Mouse (Mus musculus) ES-Bruce4 (cell line): Measurements from ENCODE around the gene Dennd5b. TPM values are rescaled to one million over a fixed set of nuclear protein-coding genes. Genes with fewer than 3 reads are reported as not detected.

Source experiments
- H3K27ac ChIP-seq: 2 replicates; pipeline ENCODE4 v1.5.1; 2012; ENCODE audit warnings: low read length, inconsistent platforms; ENCODE audit not compliant: insufficient read depth
- H3K27me3 ChIP-seq: 2 replicates; pipeline ENCODE4 v1.6.1; 2012; ENCODE audit warnings: mild to moderate bottlenecking, low read length, inconsistent platforms; ENCODE audit not compliant: control insufficient read depth, poor library complexity, insufficient read depth, severe bottlenecking
- H3K36me3 ChIP-seq: 2 replicates; pipeline ENCODE4 v1.6.1; 2012; ENCODE audit warnings: inconsistent platforms, mild to moderate bottlenecking, low read length, moderate library complexity; ENCODE audit not compliant: control insufficient read depth, poor library complexity, insufficient read depth, severe bottlenecking
- H3K4me1 ChIP-seq: one replicate; pipeline ENCODE4 v1.8.1; 2011; ENCODE audit warnings: low read length; ENCODE audit not compliant: control insufficient read depth, insufficient read depth
- H3K4me3 ChIP-seq: 2 replicates; pipeline ENCODE4 v1.5.1; 2011; ENCODE audit warnings: low read depth, mild to moderate bottlenecking, low read length
- H3K9ac ChIP-seq: 2 replicates; pipeline ENCODE4 v1.6.1; 2012; ENCODE audit warnings: low read depth, mild to moderate bottlenecking, inconsistent platforms; ENCODE audit not compliant: poor library complexity, severe bottlenecking
- H3K9me3 ChIP-seq: replicated peaks from 2 replicates; pipeline ENCODE4 v1.6.1; 2012; ENCODE audit warnings: mild to moderate bottlenecking, low read length, inconsistent platforms; ENCODE audit not compliant: control insufficient read depth, poor library complexity, insufficient read depth, severe bottlenecking
- CTCF ChIP-seq: IDR thresholded peaks from one replicate; pipeline ENCODE4 v1.8.1; 2011; ENCODE audit warnings: low read depth, low read length
- EP300 ChIP-seq: IDR thresholded peaks from 2 replicates; pipeline ENCODE4 v1.6.1; 2011; ENCODE audit warnings: low read depth, low read length; ENCODE audit not compliant: insufficient read depth
- POLR2A ChIP-seq: IDR thresholded peaks from one replicate; pipeline ENCODE4 v1.8.1; 2011; ENCODE audit warnings: low read length; ENCODE audit not compliant: insufficient read depth
- polyA plus RNA-seq: library from polyadenylated mRNA; stranded (reverse); fragments of >200 nt; gene quantifications from 2 replicates; pipeline ENCODE4 v1.2.4, GENCODE M21; 2011; ENCODE audit warnings: low read depth; ENCODE audit not compliant: missing spikeins, insufficient read depth, insufficient read length

The Dennd5b gene
- polyA plus RNA-seq, 1 experiment: 13.2 TPM

GRCm38 (mm10) chr6:149126675-149127074 lies 25.2 kb upstream of the Dennd5b start:
- Histone ChIP-seq H3K9me3 (no peaks in the 10 kb centered on the region), H3K27me3 (no peaks in the 10 kb centered on the region), H3K9ac (no peak overlapping the region), H3K36me3 (no peaks in the 10 kb centered on the region), H3K4me3 (no peak overlapping the region), H3K27ac (peak overlapping the region; percentile 0), H3K4me1 (peaks cover 3% of the 10 kb centered on the region)
- TF ChIP-seq CTCF (peak; percentile 44), POLR2A (no peak), EP300 (no peak)

- Histone ChIP-seq H3K36me3 (no peaks in the 10 kb centered on the region), H3K9ac (no peak overlapping the region; the same call in 1 of the 2 replicates), H3K27ac (peak overlapping the region; percentile 44; the same call in 1 of the 2 replicates), H3K4me1 (peaks cover 1% of the 10 kb centered on the region), H3K27me3 (no peaks in the 10 kb centered on the region), H3K4me3 (no peak overlapping the region), H3K9me3 (no peaks in the 10 kb centered on the region)
- no peak for TF ChIP-seq POLR2A
- TF ChIP-seq CTCF: no peak
- TF ChIP-seq EP300: no peak
Observed at GRCm38 (mm10) chr6:149123042-149123441, 21.6 kb upstream of the Dennd5b start.

DNA sequence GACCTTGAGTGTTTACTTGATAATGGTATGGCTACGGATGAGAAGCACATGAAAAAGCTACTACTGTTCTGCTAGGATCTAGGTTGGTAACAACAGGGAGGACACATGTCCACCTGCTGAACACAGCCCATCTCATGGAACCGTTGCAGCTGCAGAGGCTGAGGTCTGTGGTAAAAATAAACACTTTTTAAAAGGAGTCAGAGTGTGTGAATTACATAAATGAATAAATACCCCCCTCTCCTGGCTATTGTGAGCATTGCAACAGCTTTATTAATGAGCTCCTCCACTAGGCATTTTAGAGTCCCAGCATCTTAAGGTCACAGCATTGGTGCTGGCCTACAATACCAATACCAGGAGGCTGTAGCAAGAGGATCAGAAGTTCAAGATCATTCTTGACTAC lies 18.4 kb upstream of the Dennd5b start:
- no peak overlapping the region for H3K9ac ChIP-seq
- no peak overlapping the region for H3K4me3 ChIP-seq
- H3K27ac ChIP-seq: no peak overlapping the region
- no peaks in the 10 kb centered on the region for H3K36me3 ChIP-seq
- peak; percentile 26 for TF ChIP-seq CTCF
- TF ChIP-seq EP300: no peak
- H3K27me3 ChIP-seq: no peaks in the 10 kb centered on the region
- H3K4me1 ChIP-seq: no peaks in the 10 kb centered on the region
- H3K9me3 ChIP-seq: no peaks in the 10 kb centered on the region

DNA sequence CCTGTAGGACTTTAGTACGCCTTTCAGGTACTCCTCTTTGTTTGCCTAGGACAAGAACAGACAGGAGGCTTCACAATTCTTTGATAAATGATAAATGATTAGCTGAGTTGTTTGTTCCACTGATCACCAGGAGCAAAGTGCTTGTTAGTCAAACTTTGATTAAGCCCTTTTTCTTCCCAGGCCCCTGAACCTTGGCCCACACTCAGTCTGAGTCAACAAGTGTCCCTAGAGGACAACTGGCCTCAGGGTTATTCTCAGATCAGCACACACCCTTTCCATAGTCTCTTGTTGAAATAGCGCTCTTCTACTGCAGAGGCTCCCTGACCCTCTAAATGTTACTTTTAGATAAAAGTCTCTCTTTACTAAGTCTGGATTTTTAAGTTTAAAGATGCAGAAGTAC lies 17.5 kb upstream of the Dennd5b start:
- H3K4me1 ChIP-seq: no peaks in the 10 kb centered on the region
- no peaks in the 10 kb centered on the region for H3K36me3 ChIP-seq
- no peak overlapping the region for H3K4me3 ChIP-seq
- H3K27ac ChIP-seq: peak overlapping the region; percentile 24
- no peak overlapping the region for H3K9ac ChIP-seq
- no peaks in the 10 kb centered on the region for H3K27me3 ChIP-seq
- H3K9me3 ChIP-seq: no peaks in the 10 kb centered on the region
- TF ChIP-seq CTCF: no peak
- TF ChIP-seq POLR2A: no peak
- TF ChIP-seq EP300: no peak

- no peaks in the 10 kb centered on the region for H3K36me3 ChIP-seq
- no peaks in the 10 kb centered on the region for H3K4me1 ChIP-seq
- H3K9me3 ChIP-seq: no peaks in the 10 kb centered on the region
- no peak overlapping the region for H3K27ac ChIP-seq
- H3K27me3 ChIP-seq: no peaks in the 10 kb centered on the region
- H3K9ac ChIP-seq: no peak overlapping the region
- H3K4me3 ChIP-seq: no peak overlapping the region
- TF ChIP-seq EP300 (no peak), CTCF (no peak), POLR2A (no peak)
Observed at GRCm38 (mm10) chr6:149116992-149117391, 15.5 kb upstream of the Dennd5b start.

- no peak overlapping the region for H3K9ac ChIP-seq
- no peaks in the 10 kb centered on the region for H3K27me3 ChIP-seq
- H3K4me3 ChIP-seq: no peak overlapping the region
Observed at GRCm38 (mm10) chr6:149108909-149109308, 7.4 kb upstream of the Dennd5b start.

More at GRCm38 (mm10) chr6:149108909-149109308, 7.4 kb upstream of the Dennd5b start:
- no peaks in the 10 kb centered on the region for H3K36me3 ChIP-seq
- H3K9me3 ChIP-seq: no peaks in the 10 kb centered on the region
- no peaks in the 10 kb centered on the region for H3K4me1 ChIP-seq
- H3K27ac ChIP-seq: no peak overlapping the region
- TF ChIP-seq CTCF (no peak), EP300 (no peak), POLR2A (no peak)
